Mouse (Mus musculus): ENCODE measurements around the gene Hes6.

Hes6 gene

DNA sequence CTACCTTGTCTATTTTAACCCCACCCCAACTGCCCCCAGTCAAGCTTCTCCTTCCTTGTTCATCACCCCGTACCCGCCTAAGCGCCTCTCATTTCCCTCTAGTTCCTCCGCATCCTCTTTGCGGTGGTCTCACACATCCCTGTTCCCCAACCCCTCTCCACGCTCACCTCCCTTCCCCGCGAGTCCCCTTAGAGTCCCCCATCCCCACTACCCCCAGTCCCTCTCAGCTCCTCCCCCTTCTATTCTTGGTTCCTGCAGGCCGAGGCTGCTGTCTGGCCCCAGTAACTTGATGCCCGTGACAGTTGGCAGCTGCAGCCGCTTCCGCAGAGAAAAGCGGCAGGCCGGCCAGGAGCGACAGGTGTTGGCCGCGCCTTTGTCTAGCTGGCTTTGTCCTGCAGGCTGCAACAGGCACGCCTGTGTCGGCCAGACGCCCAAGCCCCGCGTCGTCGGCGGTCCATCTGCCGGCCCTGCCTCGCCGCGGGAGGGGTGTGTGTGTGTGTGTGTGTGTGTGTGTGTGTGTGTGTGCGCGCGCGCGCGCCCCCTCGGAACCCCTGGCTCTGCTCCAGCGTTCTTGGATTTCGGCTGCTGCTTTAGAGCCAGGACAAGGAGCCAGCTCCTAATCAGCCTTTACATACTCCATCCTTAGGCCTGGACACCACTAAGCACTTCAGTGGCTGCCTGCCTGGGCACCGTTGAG, at the start of gene Hes6:
Gene Hes6, minus strand, starts transcription at position 141 of the 697 bp plus-strand sequence.
- DNase-seq, result peak; percentile 63

DNA sequence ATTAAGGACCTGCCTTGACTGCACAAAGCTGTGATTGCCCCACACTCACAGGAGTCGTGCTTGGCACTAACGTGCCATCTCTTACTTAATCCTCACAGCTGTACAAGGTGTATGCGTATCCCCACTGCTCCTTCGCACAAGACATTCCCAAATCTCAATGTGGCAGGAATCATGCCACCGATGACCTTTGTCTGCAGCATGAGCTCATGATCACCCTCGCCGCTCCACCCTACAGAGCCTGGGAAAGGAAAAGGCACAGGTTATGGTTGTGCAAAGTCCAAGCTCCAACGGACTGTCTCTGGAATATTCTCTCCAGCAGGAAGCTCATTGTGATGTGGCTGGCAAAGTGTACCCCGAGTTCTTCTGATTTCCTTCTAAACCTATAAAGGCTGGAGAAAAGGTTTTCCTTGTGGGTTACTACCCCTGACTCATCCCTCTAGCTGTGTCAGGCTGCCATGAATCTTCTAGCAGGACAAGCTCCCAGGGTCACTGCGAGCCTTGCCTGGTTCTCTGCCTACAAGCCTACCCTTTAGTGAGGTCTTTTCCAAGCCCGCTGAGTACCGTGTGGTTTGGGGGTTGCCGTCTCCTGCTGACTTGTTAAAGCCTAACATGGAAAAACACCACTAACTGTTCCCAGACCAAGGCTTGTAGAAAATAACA, 49.6 kb upstream of the Hes6 start:
- DNase-seq, result no peak

- DNase-seq, result no peak
Measured at GRCm38 (mm10) chr1:91460564-91460963, 46.7 kb upstream of the Hes6 start.

DNA sequence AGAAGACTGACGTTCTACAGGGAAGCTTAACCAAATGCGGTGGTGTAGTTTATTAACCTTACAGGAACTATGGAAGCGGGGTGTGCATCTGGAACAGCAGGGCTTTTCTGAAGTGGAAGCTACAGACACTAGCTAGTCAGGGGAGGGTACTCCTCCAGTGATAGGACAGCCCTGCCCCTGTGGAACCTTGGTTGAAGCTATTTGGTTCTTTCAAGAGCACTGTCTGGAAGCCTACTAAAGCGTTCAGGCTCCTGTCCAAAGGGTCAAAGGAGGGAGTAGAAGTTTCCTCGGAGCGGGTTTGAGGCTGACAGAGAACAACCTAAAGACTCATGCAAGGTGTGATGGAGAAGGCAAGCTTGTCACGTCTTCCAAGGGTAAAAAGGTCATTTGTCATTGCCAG, 46.2 kb upstream of the Hes6 start:
- no peak for DNase-seq

DNA sequence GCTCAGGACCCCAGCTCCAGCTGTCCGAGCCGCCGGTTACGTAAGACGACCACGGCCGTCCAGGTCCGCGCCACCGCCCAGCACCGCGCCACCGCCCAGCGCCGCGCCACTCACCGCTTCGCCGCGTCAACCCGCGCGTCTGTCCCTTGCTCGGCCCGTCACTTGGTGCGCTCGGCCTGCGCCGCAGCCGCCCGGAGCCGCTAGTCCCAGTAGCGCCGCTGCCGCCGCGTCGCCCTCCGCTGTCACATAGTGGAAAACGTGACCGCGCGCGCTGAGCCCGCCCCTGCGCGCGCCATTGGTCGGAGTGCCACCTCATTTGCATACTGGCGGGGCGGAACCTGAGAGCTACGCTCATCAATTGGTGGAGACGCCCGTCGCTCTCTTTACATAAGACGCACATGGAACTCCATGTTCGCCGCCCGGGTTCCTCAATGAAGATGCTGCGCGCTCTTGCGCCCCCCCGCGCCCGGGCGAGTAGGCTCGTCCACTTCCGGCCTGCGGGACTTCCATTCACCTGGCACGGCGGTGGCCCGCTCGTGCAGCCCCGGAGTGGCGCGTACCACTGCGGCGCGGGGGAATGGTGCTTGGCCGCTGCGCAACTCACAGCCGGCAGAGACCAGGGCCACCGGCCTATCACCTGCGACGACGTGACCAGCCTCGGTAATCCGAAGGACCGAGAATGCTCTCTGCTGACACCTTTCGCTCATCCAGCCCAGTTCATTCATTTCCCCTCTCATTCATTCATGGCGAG, 45.4 kb upstream of the Hes6 start, which contains the start of gene Per2:
Gene Per2, minus strand, starts transcription at position 266 of the 751 bp plus-strand sequence.
- DNase-seq, result peak; percentile 99

DNA sequence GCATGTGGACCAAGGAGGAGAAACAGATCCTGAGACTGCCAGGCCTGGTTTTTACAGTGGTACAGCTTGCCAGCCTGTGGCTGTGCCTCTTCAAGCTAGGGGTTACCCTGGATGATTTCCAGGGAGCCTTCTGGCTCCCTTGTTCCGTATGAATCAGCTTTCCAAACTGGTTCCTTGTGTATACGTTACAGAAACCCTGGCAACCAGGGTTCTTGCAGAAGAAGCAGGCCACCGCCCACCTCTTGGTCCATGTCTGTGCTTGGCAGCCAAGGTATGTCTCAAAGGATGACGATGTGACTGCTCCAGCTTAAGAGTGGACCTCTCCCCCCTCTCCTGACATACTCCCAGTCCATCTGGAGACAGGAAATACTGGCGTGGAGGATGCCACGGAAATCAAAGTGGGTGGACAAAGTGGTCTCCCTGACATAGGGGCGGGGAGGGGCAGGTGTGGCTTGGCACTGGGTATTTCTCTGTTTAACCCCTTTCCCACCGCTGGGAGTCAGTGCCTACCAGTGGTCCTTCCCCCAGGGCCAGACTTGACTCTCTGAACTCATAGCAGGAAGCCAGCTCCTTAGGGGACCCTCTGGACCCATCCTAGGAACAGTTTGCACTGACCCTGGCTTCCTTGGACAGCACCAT, 44.5 kb upstream of the Hes6 start:
- DNase-seq, result peak; percentile 71

DNA sequence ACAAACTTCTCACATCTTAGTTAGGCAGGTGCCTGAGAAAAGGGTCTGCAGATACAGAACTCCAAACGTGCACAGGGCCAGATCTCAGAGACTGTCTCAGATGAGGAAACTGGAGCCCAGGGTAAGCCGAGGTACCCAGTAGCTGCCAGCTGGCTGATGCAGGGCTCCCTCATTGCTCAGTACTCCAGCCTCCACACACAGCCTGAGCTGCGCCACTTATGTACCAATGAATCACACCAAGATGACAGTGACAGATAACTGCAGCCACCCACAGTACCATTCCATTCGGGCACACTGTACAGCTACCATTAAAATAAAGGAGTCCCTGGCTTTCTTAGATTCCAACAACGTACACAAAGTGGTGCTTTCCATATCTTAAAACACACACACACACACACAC, 43.9 kb upstream of the Hes6 start:
- DNase-seq, result peak; percentile 87

DNA sequence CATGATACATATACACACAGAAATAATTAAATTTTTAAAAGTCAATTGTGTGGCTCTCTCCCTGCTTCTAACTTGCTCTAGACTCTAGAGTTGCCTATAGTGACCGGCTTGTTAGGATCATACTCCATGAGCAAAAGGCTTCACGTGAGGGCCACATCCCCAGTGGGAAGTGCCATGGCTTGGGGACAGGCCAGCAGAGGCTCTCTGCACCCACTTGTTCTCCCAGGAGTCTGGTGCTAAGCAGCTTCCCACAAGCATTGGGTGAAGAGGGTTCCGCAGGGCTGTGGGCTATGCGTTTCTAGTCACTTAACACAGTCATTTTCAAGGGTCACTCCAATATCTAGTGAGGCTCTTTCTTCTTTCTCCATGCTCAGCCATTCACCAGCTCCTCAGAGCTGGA, 43.3 kb upstream of the Hes6 start:
- DNase-seq, result no peak

- DNase-seq, result peak; percentile 54
Measured at GRCm38 (mm10) chr1:91456301-91456801, 42.5 kb upstream of the Hes6 start.

- no peak for DNase-seq
Measured at GRCm38 (mm10) chr1:91455661-91456161, 41.9 kb upstream of the Hes6 start.

GRCm38 (mm10) chr1:91454927-91455326, 41.1 kb upstream of the Hes6 start:
- DNase-seq, result no peak

DNA sequence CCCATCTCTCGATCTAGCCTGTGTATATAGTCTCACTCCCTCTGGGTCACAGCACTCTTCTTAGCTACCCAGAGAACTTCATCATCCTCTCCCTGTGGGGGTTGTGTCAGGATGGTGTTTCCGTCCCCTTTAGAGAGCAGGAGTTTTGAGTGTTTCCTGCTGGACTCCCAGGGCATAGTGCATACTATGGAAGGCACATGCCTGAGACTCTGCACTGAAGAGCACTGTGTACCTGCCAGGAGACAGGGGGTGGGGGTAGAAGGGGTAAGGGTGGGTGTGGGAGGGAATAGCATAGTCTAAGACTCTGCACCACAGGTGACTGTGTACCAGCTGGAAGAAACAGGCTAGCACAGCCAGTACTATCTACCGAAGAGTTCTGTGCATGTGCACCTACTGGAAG, 40.5 kb upstream of the Hes6 start:
- DNase-seq, result no peak

GRCm38 (mm10) chr1:91453932-91454331, 40.1 kb upstream of the Hes6 start:
- no peak for DNase-seq

- no peak for DNase-seq
Measured at GRCm38 (mm10) chr1:91451547-91452084, 37.8 kb upstream of the Hes6 start.

GRCm38 (mm10) chr1:91450851-91451250, 37.0 kb upstream of the Hes6 start:
- DNase-seq, result no peak

GRCm38 (mm10) chr1:91448688-91449087, 34.9 kb upstream of the Hes6 start:
- no peak for DNase-seq

- no peak for DNase-seq
Measured at GRCm38 (mm10) chr1:91446511-91446910, 32.7 kb upstream of the Hes6 start.

GRCm38 (mm10) chr1:91446060-91446459, 32.2 kb upstream of the Hes6 start:
- no peak for DNase-seq

- no peak for DNase-seq
Measured at GRCm38 (mm10) chr1:91444841-91445830, 31.3 kb upstream of the Hes6 start.

GRCm38 (mm10) chr1:91442350-91442990, 28.6 kb upstream of the Hes6 start:
- DNase-seq, result no peak

DNA sequence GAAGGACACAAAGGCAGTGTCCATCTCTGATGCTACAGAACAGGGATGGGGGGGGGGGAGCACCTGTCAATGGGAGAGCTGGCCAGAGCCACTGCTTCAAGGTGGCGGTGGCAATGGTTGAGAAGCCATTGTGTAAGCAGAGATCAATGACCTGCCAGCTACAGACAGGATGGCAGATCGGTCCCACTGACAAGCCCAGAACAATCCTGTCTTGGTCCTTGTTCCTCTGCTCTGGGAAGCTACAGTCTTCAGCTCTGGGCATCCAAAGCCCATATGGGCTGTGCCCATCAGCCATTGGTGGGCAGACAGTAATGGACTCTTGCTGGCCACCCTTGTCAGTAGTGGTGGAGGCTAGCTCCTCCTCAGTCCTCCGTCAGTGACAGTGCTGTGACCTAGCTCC, 28.0 kb upstream of the Hes6 start:
- no peak for DNase-seq
